Mouse (Mus musculus) midbrain, postnatal 0 days (tissue): ENCODE data around the gene Prep. TPM values are rescaled to one million over a fixed set of nuclear protein-coding genes. Genes with fewer than 3 reads are reported as not detected.

Experiments
- ATAC-seq: fragments of 200-750 bp; cut with Nextera tagmentation; 2 replicates; pipeline ENCODE4 v1.8.0; 2017; ENCODE audit warnings: moderate number of reproducible peaks, mild to moderate bottlenecking, moderate TSS enrichment, moderate library complexity; ENCODE audit not compliant: low FRiP score
- DNase-seq: peaks from one replicate; pipeline ENCODE4 v3.0.0-alpha.2; 2015; ENCODE audit warnings: low spot score
- H3K27ac ChIP-seq: fragments of 300-500 bp; sonication (generic); 2 replicates; pipeline ENCODE4 v1.5.1; 2014; ENCODE audit warnings: low read depth, mild to moderate bottlenecking, low read length, mixed read lengths
- H3K27me3 ChIP-seq: fragments of 300-500 bp; sonication (generic); 2 replicates; pipeline ENCODE4 v1.6.1; 2014; ENCODE audit warnings: low read length, control low read depth, mixed read lengths; ENCODE audit not compliant: insufficient read depth
- H3K36me3 ChIP-seq: fragments of 300-500 bp; sonication (generic); 2 replicates; pipeline ENCODE4 v1.6.1; 2014; ENCODE audit warnings: low read length, control low read depth, mixed read lengths; ENCODE audit not compliant: insufficient read depth
- H3K4me1 ChIP-seq: fragments of 300-500 bp; sonication (generic); 2 replicates; pipeline ENCODE4 v1.6.1; 2014; ENCODE audit warnings: mild to moderate bottlenecking, control low read depth, antibody characterized with exemption, low read length, mixed read lengths; ENCODE audit not compliant: insufficient read depth
- H3K4me2 ChIP-seq: fragments of 300-500 bp; sonication (generic); 2 replicates; pipeline ENCODE4 v1.6.1; 2014; ENCODE audit warnings: low read depth, mild to moderate bottlenecking, low read length, mixed read lengths; ENCODE audit not compliant: poor library complexity, severe bottlenecking
- H3K4me3 ChIP-seq: fragments of 300-500 bp; sonication (generic); 2 replicates; pipeline ENCODE4 v1.5.1; 2014; ENCODE audit warnings: low read depth, mild to moderate bottlenecking, low read length, moderate library complexity
- H3K9ac ChIP-seq: fragments of 300-500 bp; sonication (generic); replicated peaks from 2 replicates; pipeline ENCODE4 v1.6.1; 2014; ENCODE audit warnings: mild to moderate bottlenecking, low read length, moderate library complexity, mixed read lengths; ENCODE audit not compliant: poor library complexity, severe bottlenecking
- H3K9me3 ChIP-seq: fragments of 300-500 bp; sonication (generic); 2 replicates; pipeline ENCODE4 v1.6.1; 2016; ENCODE audit warnings: low read length, control low read depth
- CTCF ChIP-seq: IDR thresholded peaks from 2 replicates; pipeline ENCODE4 v1.5.1; 2016; ENCODE audit warnings: antibody characterized with exemption, mild to moderate bottlenecking
- WGBS: fragments of 180-500 bp; shearing (Covaris S2); extraction: QIAGEN DNeasy Blood & Tissue Kit; methylation state at CpG from one replicate; pipeline ENCODE4 v1.1.7; 2014; 5-methylcytosine and 5-hydroxymethylcytosine counted together
- polyA plus RNA-seq: library from polyadenylated mRNA; unstranded; fragments of >200 nt; fragmentation: Nextera tagmentation; extraction: Ambion mirVana; gene quantifications from 2 replicates; pipeline ENCODE4 v1.2.1, GENCODE M21; 2015
- total RNA-seq: library from RNA; depleted of rRNA; stranded (reverse); fragments of >200 nt; gene quantifications from 2 replicates; pipeline ENCODE4 v1.2.3, GENCODE M21; 2014

The Prep gene
- total and polyA plus RNA-seq, 2 experiments from 2014 or later, result 21.1 to 25.6 TPM

DNA sequence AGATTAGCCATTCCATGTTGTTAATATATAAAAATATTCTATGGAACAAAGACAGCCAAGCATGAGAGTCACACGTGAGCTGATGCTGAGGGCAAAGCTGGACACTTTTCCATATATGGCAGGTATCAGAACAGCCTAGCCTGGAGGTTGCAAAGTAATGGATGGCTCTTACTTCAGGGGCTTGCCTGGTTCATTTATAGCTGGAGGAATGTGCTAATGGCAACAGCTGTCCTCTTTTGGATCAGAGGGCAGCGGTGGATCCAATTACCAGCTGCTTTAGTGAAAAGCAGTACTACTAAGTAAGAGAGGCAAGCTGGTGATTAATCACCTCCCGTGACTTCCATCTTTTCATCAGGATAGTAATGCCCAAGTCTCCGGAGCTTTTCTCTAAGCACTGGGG lies 41.8 kb upstream of the Prep start:
- Histone ChIP-seq H3K4me3 (no peak overlapping the region), H3K9ac (no peak overlapping the region), H3K4me2 (no peak overlapping the region), H3K9me3 (no peaks in the 10 kb centered on the region), H3K4me1 (no peaks in the 10 kb centered on the region), H3K27me3 (no peaks in the 10 kb centered on the region), H3K36me3 (no peaks in the 10 kb centered on the region), H3K27ac (no peak overlapping the region)
- WGBS, result 35% methylated on average over 4 of the region's 4 CpGs
- ATAC-seq (no peak), DNase-seq (no peak)
- TF ChIP-seq CTCF, result no peak

DNA sequence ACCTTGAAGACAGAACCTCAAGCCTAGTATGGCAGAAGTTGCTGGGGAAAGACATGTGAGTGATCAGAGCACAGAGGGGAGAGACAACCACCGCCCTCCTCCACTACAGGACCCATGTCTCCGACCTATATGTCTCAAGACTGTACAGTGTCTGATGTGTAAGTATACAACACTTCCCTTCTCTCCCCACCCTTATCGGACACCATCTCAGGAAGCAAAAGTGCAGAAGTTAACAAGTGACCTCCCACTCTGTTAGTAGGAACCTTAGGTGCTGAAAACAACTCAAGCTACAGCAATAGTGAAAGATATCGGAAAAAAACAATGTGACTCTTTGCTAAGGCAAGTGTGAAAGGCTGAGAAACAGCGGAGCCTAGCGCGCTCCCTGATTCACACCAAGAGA lies 40.1 kb upstream of the Prep start:
- WGBS, result 96% methylated on average over 7 of the region's 7 CpGs
- H3K27ac ChIP-seq, result no peak overlapping the region
- no peak for ATAC-seq
- H3K4me3 ChIP-seq, result no peak overlapping the region
- H3K9ac ChIP-seq, result no peak overlapping the region
- H3K36me3 ChIP-seq, result no peaks in the 10 kb centered on the region
- H3K27me3 ChIP-seq, result no peaks in the 10 kb centered on the region
- no peak for DNase-seq
- no peaks in the 10 kb centered on the region for H3K4me1 ChIP-seq
- no peak overlapping the region for H3K4me2 ChIP-seq
- no peak for TF ChIP-seq CTCF
- no peaks in the 10 kb centered on the region for H3K9me3 ChIP-seq

DNA sequence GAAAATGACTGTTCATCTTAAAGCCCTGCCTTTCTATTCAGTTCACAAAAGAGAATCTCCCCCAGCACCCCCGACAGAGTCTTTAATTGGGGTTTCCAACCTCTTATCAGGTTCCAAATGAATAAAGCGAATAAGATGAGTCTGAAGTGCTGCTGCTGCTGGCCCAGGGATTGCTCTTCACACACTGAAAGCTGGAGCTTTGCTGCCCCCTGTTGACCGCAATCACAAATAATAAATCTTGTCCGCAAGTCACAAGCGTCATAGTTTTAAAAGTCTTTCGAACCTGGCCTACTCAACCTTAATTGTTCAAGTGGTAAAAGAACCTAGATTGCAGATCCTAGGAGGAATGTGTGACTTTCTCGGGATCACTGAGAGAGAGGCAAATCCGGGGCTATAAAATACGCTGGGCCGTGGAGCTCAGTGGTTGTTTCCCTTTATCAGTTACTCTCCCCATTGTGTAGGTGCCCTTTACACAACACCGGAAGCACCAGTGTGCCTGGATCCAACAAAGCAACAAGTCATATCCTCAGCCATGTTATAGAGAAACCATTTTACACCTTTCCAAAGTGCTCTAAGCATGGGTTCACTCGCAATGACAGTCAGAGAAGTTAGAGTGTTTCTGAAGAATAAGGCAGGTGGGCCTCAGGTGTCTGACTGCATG lies 21.6 kb upstream of the Prep start:
- peak; percentile 86 for TF ChIP-seq CTCF
- Histone ChIP-seq H3K4me3 (no peak overlapping the region), H3K9me3 (no peaks in the 10 kb centered on the region), H3K27ac (no peak overlapping the region), H3K27me3 (no peaks in the 10 kb centered on the region), H3K36me3 (no peaks in the 10 kb centered on the region), H3K9ac (no peak overlapping the region), H3K4me2 (no peak overlapping the region), H3K4me1 (no peaks in the 10 kb centered on the region)
- DNase-seq (peak; percentile 86), ATAC-seq (peak; percentile 56)
- WGBS, result 30% methylated on average over 12 of the region's 12 CpGs

DNA sequence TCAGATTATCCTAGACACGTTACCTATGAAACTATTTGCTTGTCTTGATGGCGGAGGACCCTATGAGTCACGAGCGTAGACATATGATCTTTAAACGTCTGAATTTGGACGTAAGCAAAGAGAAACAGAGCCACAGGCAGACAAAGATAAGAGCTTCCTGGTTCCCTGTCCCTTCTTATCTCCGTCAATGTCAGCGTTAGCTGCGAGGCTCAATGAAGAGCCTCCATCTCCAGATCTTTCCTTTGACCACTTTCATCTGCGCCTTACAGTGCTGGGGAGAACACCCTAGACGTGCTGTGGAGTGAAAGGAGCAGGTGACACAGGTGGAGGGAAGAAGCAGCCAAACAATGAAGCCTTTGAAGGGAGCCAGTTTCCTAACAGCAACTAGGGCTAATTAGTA lies 18.8 kb upstream of the Prep start:
- H3K36me3 ChIP-seq, result no peaks in the 10 kb centered on the region
- no peak overlapping the region for H3K4me2 ChIP-seq
- no peak overlapping the region for H3K9ac ChIP-seq
- H3K4me1 ChIP-seq, result no peaks in the 10 kb centered on the region
- no peak for TF ChIP-seq CTCF
- ATAC-seq, result no peak
- no peak for DNase-seq
- H3K9me3 ChIP-seq, result no peaks in the 10 kb centered on the region
- H3K27me3 ChIP-seq, result no peaks in the 10 kb centered on the region
- no peak overlapping the region for H3K4me3 ChIP-seq
- 67% methylated on average over 11 of the region's 11 CpGs for WGBS
- no peak overlapping the region for H3K27ac ChIP-seq

DNA sequence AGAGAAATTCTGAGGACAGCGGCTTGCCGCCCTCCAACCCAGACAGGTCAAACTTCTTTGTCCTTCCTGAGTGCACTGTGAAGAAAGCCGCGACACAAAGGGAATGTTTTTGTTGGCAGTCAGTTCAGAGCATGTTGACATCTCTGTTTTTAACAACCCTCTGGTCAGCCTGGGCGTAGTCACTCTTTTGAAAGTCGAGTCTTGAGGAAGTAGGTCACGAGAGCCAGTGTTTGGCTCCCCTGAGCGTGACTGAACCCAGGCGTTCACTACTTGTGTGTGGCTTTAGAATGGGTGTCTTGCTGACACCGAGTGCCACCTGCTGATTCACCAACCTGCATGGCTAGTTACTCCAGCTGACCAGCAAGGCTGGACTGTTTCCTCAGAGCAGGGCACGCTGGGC lies 18.4 kb upstream of the Prep start:
- Histone ChIP-seq H3K27ac (no peak overlapping the region), H3K27me3 (no peaks in the 10 kb centered on the region), H3K4me1 (no peaks in the 10 kb centered on the region), H3K9me3 (no peaks in the 10 kb centered on the region), H3K4me2 (no peak overlapping the region), H3K4me3 (no peak overlapping the region), H3K9ac (no peak overlapping the region), H3K36me3 (no peaks in the 10 kb centered on the region)
- no peak for TF ChIP-seq CTCF
- DNase-seq (no peak), ATAC-seq (no peak)
- 36% methylated on average over 11 of the region's 11 CpGs for WGBS

DNA sequence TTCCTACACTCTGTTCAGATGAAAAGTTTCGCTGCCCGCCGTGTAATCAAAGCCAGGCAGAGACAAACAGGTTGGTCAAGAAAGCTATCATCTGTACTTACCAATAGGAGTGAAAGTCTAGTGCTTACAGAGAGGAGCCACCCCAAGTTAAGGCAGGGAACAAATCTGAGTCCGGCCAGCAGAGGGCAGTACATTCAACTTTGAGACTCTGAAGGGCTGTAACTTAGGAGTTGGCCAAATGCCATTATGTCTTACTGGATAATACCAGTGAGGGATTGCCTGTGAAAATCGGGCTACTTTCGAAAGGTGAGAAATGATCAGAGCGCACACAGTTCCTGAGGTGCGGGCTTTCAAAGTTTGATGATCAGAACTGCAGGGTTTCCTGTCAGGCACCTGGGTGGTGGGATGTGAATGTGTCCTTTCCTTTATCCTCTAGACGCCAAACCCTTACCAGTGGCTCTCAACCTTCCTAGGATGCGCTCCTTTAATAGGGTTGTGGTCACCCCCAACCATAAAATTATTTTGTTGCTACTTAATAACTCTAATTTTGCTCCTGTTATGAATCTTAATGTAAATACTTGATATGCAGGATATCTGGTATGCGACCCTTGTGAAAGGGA lies 15.8 kb upstream of the Prep start:
- H3K4me1 ChIP-seq, result no peaks in the 10 kb centered on the region
- ATAC-seq (peak; percentile 63), DNase-seq (peak; percentile 84)
- H3K36me3 ChIP-seq, result no peaks in the 10 kb centered on the region
- H3K9ac ChIP-seq, result no peak overlapping the region
- no peak overlapping the region for H3K4me3 ChIP-seq
- no peaks in the 10 kb centered on the region for H3K27me3 ChIP-seq
- H3K9me3 ChIP-seq, result no peaks in the 10 kb centered on the region
- H3K4me2 ChIP-seq, result no peak overlapping the region
- H3K27ac ChIP-seq, result no peak overlapping the region
- TF ChIP-seq CTCF, result peak; percentile 75
- 61% methylated on average over 11 of the region's 11 CpGs for WGBS
